Mouse (Mus musculus) ES-E14 (cell line): ENCODE data around the gene 4933430I17Rik. TPM values are rescaled to one million over a fixed set of nuclear protein-coding genes. Genes with fewer than 3 reads are reported as not detected.

Experiments used
- DNase-seq: peaks from one replicate; pipeline ENCODE4 v3.0.0-alpha.2; 2013; ENCODE audit warnings: low read depth, low spot score
- H3K27ac ChIP-seq: 2 replicates; pipeline ENCODE4 v1.5.1; 2012; ENCODE audit warnings: low read depth, mild to moderate bottlenecking, low read length, moderate library complexity, mixed read lengths; ENCODE audit not compliant: poor library complexity, insufficient read depth, severe bottlenecking
- H3K36me3 ChIP-seq: 2 replicates; pipeline ENCODE4 v1.6.1; 2012; ENCODE audit warnings: mild to moderate bottlenecking, low read length, moderate library complexity, mixed read lengths; ENCODE audit not compliant: control insufficient read depth, poor library complexity, insufficient read depth, severe bottlenecking
- H3K4me1 ChIP-seq, 2 experiments: fragments of 150-350 bp in 1 of 2; sonication (generic) in 1 of 2; 2 replicates each; pipeline ENCODE4 v1.6.1; 2012; ENCODE audit warnings: low read length in 2 of 2, mild to moderate bottlenecking in 1 of 2, mixed read lengths in 1 of 2; ENCODE audit not compliant: control insufficient read depth in 2 of 2, insufficient read depth in 2 of 2, poor library complexity in 1 of 2
- H3K4me3 ChIP-seq, 2 experiments: fragments of 150-350 bp in 1 of 2; sonication (generic) in 1 of 2; 2 replicates each; pipeline ENCODE4 v1.5.1; 2012; ENCODE audit warnings: low read length in 2 of 2, low read depth in 1 of 2, mild to moderate bottlenecking in 1 of 2, mixed read lengths in 1 of 2; ENCODE audit not compliant: insufficient read depth in 1 of 2, poor library complexity in 1 of 2, severe bottlenecking in 1 of 2
- H3K9ac ChIP-seq: 2 replicates; pipeline ENCODE4 v1.6.1; 2012; ENCODE audit warnings: low read depth, mild to moderate bottlenecking, low read length, mixed read lengths; ENCODE audit not compliant: poor library complexity, insufficient read depth, severe bottlenecking
- H3K9me3 ChIP-seq: fragments of 150-350 bp; sonication (generic); 2 replicates; pipeline ENCODE4 v1.6.1; 2012; ENCODE audit warnings: low read depth, mild to moderate bottlenecking, low read length; ENCODE audit not compliant: control insufficient read depth, insufficient read depth
- CHD2 ChIP-seq: IDR thresholded peaks from 2 replicates; pipeline ENCODE4 v1.6.1; 2014; ENCODE audit warnings: mild to moderate bottlenecking, low read depth, low read length, inconsistent platforms
- HCFC1 ChIP-seq: IDR thresholded peaks from 2 replicates; pipeline ENCODE4 v1.6.1; 2012; ENCODE audit warnings: low read length, inconsistent platforms, borderline replicate concordance; ENCODE audit not compliant: insufficient read depth
- MAFK ChIP-seq: IDR thresholded peaks from 2 replicates; pipeline ENCODE4 v1.6.1; 2014; ENCODE audit warnings: mild to moderate bottlenecking, low read depth, low read length, inconsistent platforms; ENCODE audit not compliant: insufficient read depth
- ZC3H11A ChIP-seq: IDR thresholded peaks from 2 replicates; pipeline ENCODE4 v1.6.1; 2012; ENCODE audit warnings: low read depth, mild to moderate bottlenecking, inconsistent platforms, low read length, borderline replicate concordance
- ZNF384 ChIP-seq: IDR thresholded peaks from 2 replicates; pipeline ENCODE4 v1.6.1; 2012; ENCODE audit warnings: low read depth, low read length, inconsistent platforms
- in situ Hi-C, 2 experiments: fragments of 600-800 bp; cut with MboI; formaldehyde crosslinking; loops; one replicate each; pipeline ENCODE4 v1.15.1; 2025; ENCODE audit warnings: low sequenced_read_pairs in 2 of 2, inconsistent platforms in 1 of 2; ENCODE audit not compliant: unreplicated experiment in 2 of 2
- total RNA-seq: library from RNA; depleted of rRNA; stranded (reverse); fragments of 300-350 nt; gene quantifications from 2 replicates; pipeline ENCODE4 v1.2.3, GENCODE M21; 2012

The 4933430I17Rik gene
- total RNA-seq, 1 experiment = 0.27 TPM

DNA sequence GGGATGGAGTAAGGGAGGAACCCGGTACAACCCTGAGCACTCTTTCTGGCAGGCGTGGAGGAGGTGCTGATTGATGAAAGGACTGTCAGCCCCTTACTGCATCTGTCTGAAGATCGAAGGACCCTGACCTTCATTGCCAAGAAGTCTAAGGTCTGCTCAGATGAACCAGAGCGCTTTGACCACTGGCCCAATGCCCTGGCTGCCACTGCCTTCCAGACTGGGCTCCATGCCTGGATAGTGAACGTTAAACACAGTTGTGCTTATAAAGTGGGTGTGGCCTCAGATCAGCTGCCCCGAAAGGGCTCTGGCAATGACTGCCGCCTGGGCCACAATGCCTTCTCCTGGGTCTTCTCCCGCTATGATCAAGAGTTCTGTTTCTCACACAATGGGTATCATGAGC, 29.2 kb upstream of the 4933430I17Rik start:
- TF ChIP-seq HCFC1 (no peak), ZC3H11A (no peak), CHD2 (no peak), MAFK (no peak), ZNF384 (no peak)
- no peak overlapping the region for H3K9ac ChIP-seq
- no peak overlapping the region for H3K4me3 ChIP-seq
- H3K36me3 ChIP-seq = peaks cover 6% of the 10 kb centered on the region; the same call in 1 of the 2 replicates
- H3K9me3 ChIP-seq = no peaks in the 10 kb centered on the region
- no peaks in the 10 kb centered on the region for H3K4me1 ChIP-seq
- no peak overlapping the region for H3K27ac ChIP-seq
- in situ Hi-C loops = no loop called here
- DNase-seq = no peak

DNA sequence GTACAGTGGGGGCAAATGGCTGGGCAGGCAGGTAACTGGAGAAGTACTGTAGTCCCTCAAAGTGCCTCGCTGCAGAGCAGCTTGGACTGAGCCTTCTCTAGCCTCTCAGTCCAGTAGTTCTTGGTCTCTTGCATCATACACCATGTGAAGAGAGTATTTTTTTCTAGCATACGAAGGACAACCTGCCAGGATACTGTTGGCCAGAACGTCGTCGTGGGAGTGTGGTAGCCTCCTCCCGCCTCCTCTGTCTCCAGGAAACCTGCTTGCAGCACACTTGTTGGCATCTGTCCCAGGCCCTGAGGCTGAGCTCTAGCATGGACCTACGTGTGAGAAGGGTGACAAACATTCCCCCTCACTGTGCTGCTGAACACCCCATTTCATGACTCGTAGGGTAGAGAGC, 28.4 kb upstream of the 4933430I17Rik start:
- Histone ChIP-seq H3K4me1 (no peaks in the 10 kb centered on the region), H3K9me3 (no peaks in the 10 kb centered on the region), H3K4me3 (no peak overlapping the region), H3K9ac (no peak overlapping the region), H3K27ac (no peak overlapping the region), H3K36me3 (peaks cover 6% of the 10 kb centered on the region; the same call in 1 of the 2 replicates)
- no peak for DNase-seq
- in situ Hi-C loops = no loop called here
- TF ChIP-seq MAFK (no peak), CHD2 (no peak), HCFC1 (no peak), ZC3H11A (no peak), ZNF384 (no peak)

DNA sequence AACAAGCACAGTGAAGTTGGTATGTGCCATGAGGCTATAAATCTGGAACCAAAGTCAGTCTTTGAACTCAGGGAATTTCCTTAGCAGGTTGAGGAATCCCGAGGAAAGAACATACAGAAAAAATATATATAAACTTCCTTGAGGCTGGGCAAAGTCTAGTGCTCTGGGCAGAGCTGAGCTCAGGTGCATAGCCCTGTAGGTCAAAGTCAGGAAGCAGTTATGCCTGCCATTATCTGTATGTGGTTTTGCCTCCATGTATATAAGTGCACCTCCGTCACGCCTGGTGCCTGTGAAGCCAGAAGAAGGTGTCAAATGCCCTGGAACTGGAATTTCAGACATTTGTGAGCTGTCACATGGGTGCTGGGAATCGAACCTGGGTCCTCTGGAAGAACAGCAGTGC, 24.4 kb upstream of the 4933430I17Rik start:
- in situ Hi-C loops = no loop called here
- Histone ChIP-seq H3K27ac (no peak overlapping the region), H3K9me3 (no peaks in the 10 kb centered on the region), H3K4me1 (peaks cover 0 to 2% of the 10 kb centered on the region in 2 experiments; a peak in 1 of 4 replicates), H3K9ac (no peak overlapping the region), H3K4me3 (no peak overlapping the region), H3K36me3 (peaks cover 4% of the 10 kb centered on the region; the same call in 1 of the 2 replicates)
- no peak for TF ChIP-seq HCFC1
- TF ChIP-seq ZNF384 = no peak
- no peak for TF ChIP-seq CHD2
- no peak for TF ChIP-seq MAFK
- TF ChIP-seq ZC3H11A = no peak
- no peak for DNase-seq

DNA sequence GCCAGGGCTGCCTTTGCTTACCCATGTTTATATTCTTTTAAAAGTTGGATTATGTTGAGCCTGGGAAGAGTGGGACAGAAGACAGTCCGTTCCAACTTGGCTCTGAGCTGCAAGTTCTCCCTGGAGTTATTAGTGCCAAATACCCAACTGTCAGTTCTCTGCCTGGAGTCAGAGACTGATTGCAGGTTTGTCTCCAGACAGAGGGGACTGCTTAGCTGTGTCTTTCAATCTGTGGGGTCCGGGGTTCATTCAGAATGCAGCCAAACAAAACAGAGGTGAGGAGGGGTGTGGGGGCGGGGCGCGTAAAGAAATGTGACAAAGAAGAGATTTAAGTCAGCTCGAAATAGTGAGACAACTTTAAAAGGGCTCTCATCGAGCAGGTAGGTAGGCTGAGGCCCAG, 23.6 kb upstream of the 4933430I17Rik start:
- no peak for DNase-seq
- Histone ChIP-seq H3K9me3 (no peaks in the 10 kb centered on the region), H3K27ac (no peak overlapping the region), H3K36me3 (no peaks in the 10 kb centered on the region; the same call in 1 of the 2 replicates), H3K4me3 (peak overlapping the region; percentile 88 to 91), H3K4me1 (peaks cover 0 to 2% of the 10 kb centered on the region in 2 experiments; a peak in 1 of 4 replicates), H3K9ac (peak overlapping the region; percentile 80)
- in situ Hi-C loops = no loop called here
- no peak for TF ChIP-seq HCFC1
- no peak for TF ChIP-seq ZC3H11A
- TF ChIP-seq CHD2 = no peak
